ENCODE assay signal across 11 mouse cellular contexts in the genomic region with DNA sequence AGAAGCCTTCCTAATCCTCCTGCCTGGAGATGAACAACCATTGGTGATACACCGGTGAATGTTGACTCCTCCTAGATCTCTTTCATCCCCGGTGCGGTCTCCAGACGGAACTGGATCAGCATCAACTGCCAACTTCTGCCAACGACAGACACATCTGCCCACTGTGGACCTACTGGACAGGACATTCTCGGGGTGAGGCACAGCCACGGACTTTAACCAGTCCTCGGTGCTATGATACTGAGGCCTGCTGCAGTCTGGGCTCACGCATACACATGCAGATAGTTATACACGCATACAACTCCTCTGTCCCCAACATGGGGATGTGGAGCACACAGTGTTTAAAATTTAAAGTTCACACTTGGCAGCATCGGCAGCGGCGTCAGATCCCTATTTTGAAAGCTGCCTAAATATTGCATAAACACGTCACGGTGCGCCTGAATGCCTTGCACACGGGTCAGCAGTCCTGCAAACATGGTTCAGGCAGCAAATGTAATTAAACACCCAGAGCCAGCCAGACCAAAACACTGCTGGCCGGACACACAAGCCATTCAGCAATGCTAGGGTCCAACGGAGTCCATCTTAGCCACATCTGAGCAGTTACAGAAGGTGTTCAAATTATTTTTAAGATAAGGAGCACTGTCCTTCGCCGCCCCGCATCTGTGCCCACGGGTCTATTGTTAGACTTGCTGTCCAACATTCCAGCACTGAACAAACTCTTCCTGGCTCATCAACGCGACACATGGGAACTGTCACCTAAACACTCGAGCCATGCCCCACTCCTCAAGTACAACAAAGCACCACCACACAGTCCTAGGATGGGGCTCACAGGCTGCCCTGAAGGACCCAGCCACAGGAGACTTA. TPM values are rescaled to one million over a fixed set of nuclear protein-coding genes. Genes with fewer than 3 reads are reported as not detected.
A peak's percentile ranks its signal among the peaks of the same experiment; 100 is the strongest.
DNase-seq lines count a peak whose midpoint lies in the region; ATAC-seq and TF ChIP-seq lines count a peak whose summit lies in the region.
"Had no signal": no experiment of that assay in that cellular context is flagged by ENCODE, and none has a peak within 500 bp of the region (broad histone marks: within the 10 kb centered on the region; RNA-seq: fewer than 3 reads in every experiment).

No protein-coding gene starts in this region.

- no peaks in the 10 kb centered on the region for H3K27me3 ChIP-seq in lung, embryonic 14.5 days (ENCODE audit: insufficient read depth, low read length)
- no peaks in the 10 kb centered on the region for H3K27me3 ChIP-seq in heart, embryonic 16.5 days (ENCODE audit: control insufficient read depth, insufficient read depth, low read length)
- H3K27me3 ChIP-seq: liver, embryonic 13.5 days had no signal

- ATAC-seq in lung, embryonic 14.5 days (ENCODE audit: insufficient read depth) = peak; percentile 62
- peak; percentile 47 for ATAC-seq in heart, embryonic 16.5 days (replicated peaks; ENCODE audit: extremely low read depth, insufficient read depth, low FRiP score)

- intact Hi-C loops in heart, postnatal 25 days (cut with DNase I) = loop anchor here (5.0 kb wide), 1 partner anchor 43 kb away; no protein-coding TSS in a partner anchor

- H3K9me3 ChIP-seq in lung, embryonic 14.5 days (ENCODE audit: low read depth, low read length) = no peaks in the 10 kb centered on the region
- H3K9me3 ChIP-seq in heart, embryonic 16.5 days (replicated peaks; ENCODE audit: control insufficient read depth, low read length) = no peaks in the 10 kb centered on the region
- H3K9me3 ChIP-seq: liver, embryonic 13.5 days had no signal

- TF ChIP-seq CTCF in lung, embryonic 14.5 days (IDR thresholded peaks at IDR 0.05; ENCODE audit: low read depth) = no peak
- no peak for TF ChIP-seq CTCF in layer of hippocampus, adult 2 months (conservative IDR thresholded peaks at IDR 0.05)

- no peaks in the 10 kb centered on the region for H3K36me3 ChIP-seq in lung, embryonic 14.5 days (ENCODE audit: insufficient read depth)
- H3K36me3 ChIP-seq in heart, embryonic 16.5 days (ENCODE audit: control insufficient read depth, insufficient read depth) = no peaks in the 10 kb centered on the region
- H3K36me3 ChIP-seq: liver, embryonic 13.5 days had no signal

- H3K4me1 ChIP-seq in lung, embryonic 14.5 days (ENCODE audit: insufficient read depth) = peaks cover 26% of the 10 kb centered on the region
- H3K4me1 ChIP-seq in heart, embryonic 16.5 days (ENCODE audit: control insufficient read depth, insufficient read depth, low read length) = peaks cover 67% of the 10 kb centered on the region

- H3K4me3 ChIP-seq in lung, embryonic 14.5 days (ENCODE audit: low read depth, low read length) = no peak overlapping the region
- H3K4me3 ChIP-seq in heart, embryonic 16.5 days (ENCODE audit: low read length) = no peak overlapping the region
- no peak overlapping the region for H3K4me3 ChIP-seq in layer of hippocampus, adult 2 months
- H3K4me3 ChIP-seq: liver, embryonic 13.5 days had no signal

- H3K4me2 ChIP-seq in lung, embryonic 14.5 days = peak overlapping the region; percentile 11; the same call in 1 of the 2 replicates
- H3K4me2 ChIP-seq in heart, embryonic 16.5 days (ENCODE audit: low read depth, low read length) = peak overlapping the region; percentile 41; the same call in 1 of the 2 replicates
- H3K4me2 ChIP-seq: hindbrain, embryonic 14.5 days; liver, embryonic 13.5 days had no signal

- H3K27ac ChIP-seq in lung, embryonic 14.5 days (ENCODE audit: low read depth) = peak overlapping the region; percentile 75
- H3K27ac ChIP-seq in heart, embryonic 16.5 days (ENCODE audit: low read length) = peak overlapping the region; percentile 87
- no peak overlapping the region; the same call in 1 of the 2 replicates for H3K27ac ChIP-seq in layer of hippocampus, adult 2 months
- H3K27ac ChIP-seq: hindbrain, embryonic 14.5 days; liver, embryonic 13.5 days had no signal

- 41% methylated on average over 26 of the region's 26 CpGs for WGBS in lung, embryonic 14.5 days
- WGBS in heart, embryonic 16.5 days = 48% methylated on average over 26 of the region's 26 CpGs

- H3K9ac ChIP-seq in lung, embryonic 14.5 days = no peak overlapping the region
- H3K9ac ChIP-seq in heart, embryonic 16.5 days (ENCODE audit: low read length) = peak overlapping the region; percentile 49
- H3K9ac ChIP-seq: hindbrain, embryonic 14.5 days; liver, embryonic 13.5 days had no signal

- peak; percentile 96 for DNase-seq in heart, adult 11 months
- DNase-seq in heart, postnatal 25 days (ENCODE audit: low spot score) = no peak
- DNase-seq in lung, embryonic 14.5 days = peak; percentile 71
- no peak for DNase-seq in lung, postnatal 25 days (ENCODE audit: low spot score)
- DNase-seq in lung, postnatal 36 days = peak; percentile 26
- no peak for DNase-seq in layer of hippocampus, adult 2 months (ENCODE audit: low spot score in 2 of 2)
- no peak for DNase-seq in frontal cortex, adult 2 months (ENCODE audit: extremely low spot score in 1 of 2, low spot score in 1 of 2)
- DNase-seq: B cell, adult 2 months; liver, embryonic 13.5 days had no signal

RNA-seq across cellular contexts. Expression of gene Kif13a, which starts 44.5 kb away (rescaled TPM):
- total RNA-seq in heart, postnatal 25 days (2021) = 100 to 1,000 TPM; 109 to 118 TPM
- 35.4 and 40.4 TPM in 2 replicates for polyA plus RNA-seq in lung, embryonic 14.5 days (2014; fragmentation: Nextera tagmentation; extraction: Ambion mirVana)
- 17.8 and 30.0 TPM in 2 replicates for polyA plus RNA-seq in heart, embryonic 16.5 days (2015; fragmentation: Nextera tagmentation; extraction: Ambion mirVana)
- 10 to 100 TPM; 20.9 to 21.7 TPM for total RNA-seq in layer of hippocampus, adult 2 months (2021)
- 12.9 and 14.1 TPM in 2 replicates for polyA plus RNA-seq in frontal cortex, adult 2 months (2012; rRNA removed)

Comparison
In these comparisons a context has a peak if more than half of its experiments do, and no peak if none do; other contexts are left out.
1. DNase-seq: peak in heart, adult 11 months (single experiment), lung, embryonic 14.5 days (single experiment) and lung, postnatal 36 days (single experiment); none in heart, postnatal 25 days (single experiment), lung, postnatal 25 days (single experiment), layer of hippocampus, adult 2 months (0 of 2) and frontal cortex, adult 2 months (0 of 2).